Mouse (Mus musculus) stomach, postnatal 0 days (tissue): ENCODE measurements around the gene Hpse2. TPM values are rescaled to one million over a fixed set of nuclear protein-coding genes. Genes with fewer than 3 reads are reported as not detected.

ENCODE experiments used
- ATAC-seq: fragments of 200-750 bp; cut with Nextera tagmentation; 2 replicates; pipeline ENCODE4 v1.8.0; 2017; ENCODE audit not compliant: low FRiP score, low TSS enrichment
- DNase-seq: peaks from one replicate; pipeline ENCODE4 v3.0.0-alpha.2; 2016; ENCODE audit warnings: low spot score
- H3K27ac ChIP-seq: fragments of 300-500 bp; sonication (generic); replicated peaks from 2 replicates; pipeline ENCODE4 v1.5.1; 2014; ENCODE audit warnings: mild to moderate bottlenecking, control low read depth
- H3K27me3 ChIP-seq: fragments of 300-500 bp; sonication (generic); 2 replicates; pipeline ENCODE4 v1.6.1; 2014; ENCODE audit warnings: low read length; ENCODE audit not compliant: control insufficient read depth, insufficient read depth
- H3K36me3 ChIP-seq: fragments of 300-500 bp; sonication (generic); 2 replicates; pipeline ENCODE4 v1.6.1; 2014; ENCODE audit warnings: low read length, mixed read lengths; ENCODE audit not compliant: control insufficient read depth, insufficient read depth
- H3K4me1 ChIP-seq: fragments of 300-500 bp; sonication (generic); replicated peaks from 2 replicates; pipeline ENCODE4 v1.6.1; 2014; ENCODE audit warnings: antibody characterized with exemption; ENCODE audit not compliant: control insufficient read depth, insufficient read depth
- H3K4me2 ChIP-seq: fragments of 300-500 bp; sonication (generic); replicated peaks from 2 replicates; pipeline ENCODE4 v1.6.1; 2014; ENCODE audit warnings: low read depth, mild to moderate bottlenecking, control low read depth, moderate library complexity
- H3K4me3 ChIP-seq: fragments of 300-500 bp; sonication (generic); 2 replicates; pipeline ENCODE4 v1.5.1; 2014; ENCODE audit warnings: low read depth, low read length, control low read depth
- H3K9ac ChIP-seq: fragments of 300-500 bp; sonication (generic); 2 replicates; pipeline ENCODE4 v1.6.1; 2014; ENCODE audit warnings: mild to moderate bottlenecking, low read length, control low read depth, mixed read lengths
- H3K9me3 ChIP-seq: fragments of 300-500 bp; sonication (generic); 2 replicates; pipeline ENCODE4 v1.6.1; 2016; ENCODE audit warnings: low read length; ENCODE audit not compliant: control insufficient read depth
- CTCF ChIP-seq: IDR thresholded peaks from 2 replicates; pipeline ENCODE4 v1.5.1; 2016; ENCODE audit warnings: antibody characterized with exemption, low read depth, mild to moderate bottlenecking, moderate library complexity
- EP300 ChIP-seq: optimal IDR thresholded peaks from 2 replicates; pipeline ENCODE3; 2016; ENCODE audit warnings: antibody characterized with exemption
- WGBS: fragments of 180-500 bp; shearing (Covaris S2); extraction: QIAGEN DNeasy Blood & Tissue Kit; methylation state at CpG from one replicate; pipeline ENCODE4 v1.1.7; 2014; 5-methylcytosine and 5-hydroxymethylcytosine counted together
- polyA plus RNA-seq: library from polyadenylated mRNA; unstranded; fragments of >200 nt; fragmentation: Nextera tagmentation; extraction: Ambion mirVana; gene quantifications from 2 replicates; pipeline ENCODE4 v1.2.1, GENCODE M21; 2015

Gene Hpse2
- polyA plus RNA-seq, 1 experiment from 2014 or later = 1.3 TPM

DNA sequence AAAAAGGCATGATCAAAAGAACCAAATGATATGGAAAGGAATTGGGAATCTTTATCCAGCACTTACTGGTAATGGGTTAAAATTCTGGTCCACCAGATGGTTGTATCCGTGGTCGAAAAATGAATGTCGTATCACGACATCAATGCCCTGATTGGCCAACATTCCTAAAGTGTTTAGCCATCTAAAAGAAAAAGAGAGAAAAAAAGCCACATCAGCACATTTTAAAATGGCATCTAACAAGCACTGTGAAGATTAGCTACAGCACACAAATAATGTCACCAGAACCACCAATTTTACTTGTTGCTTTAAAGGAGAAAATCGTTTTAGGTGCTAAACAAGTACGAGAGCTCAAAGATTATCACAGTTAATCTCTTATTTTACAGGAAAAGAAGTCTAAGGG, 479.6 kb downstream of the Hpse2 start:
- 77% methylated on average over 6 of the region's 6 CpGs for WGBS
- Histone ChIP-seq H3K9me3 (no peaks in the 10 kb centered on the region), H3K36me3 (no peaks in the 10 kb centered on the region), H3K9ac (no peak overlapping the region), H3K27ac (no peak overlapping the region), H3K27me3 (no peaks in the 10 kb centered on the region), H3K4me1 (no peaks in the 10 kb centered on the region), H3K4me3 (no peak overlapping the region), H3K4me2 (no peak overlapping the region)
- ATAC-seq = no peak
- no peak for DNase-seq
- TF ChIP-seq EP300 = no peak
- no peak for TF ChIP-seq CTCF

DNA sequence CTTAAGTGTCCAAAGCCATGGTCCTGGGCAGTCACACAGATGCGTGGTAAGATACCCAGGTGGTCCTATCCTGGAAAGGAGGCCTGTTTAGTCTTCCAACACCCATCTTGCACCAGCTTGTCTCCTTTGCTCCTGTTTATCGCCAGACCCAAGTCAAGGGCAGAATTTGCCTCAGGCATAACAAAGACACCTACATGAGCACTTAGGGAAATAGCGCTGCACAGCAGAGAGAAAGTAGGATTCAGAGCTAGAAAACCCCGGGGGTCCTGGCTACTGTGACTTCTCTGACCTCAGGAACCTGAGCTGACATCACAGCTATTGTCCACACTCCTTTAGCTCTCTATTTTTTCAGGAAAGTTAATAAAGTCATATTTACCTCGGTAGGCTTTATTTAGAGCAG, 481.8 kb downstream of the Hpse2 start:
- no peak for DNase-seq
- ATAC-seq = no peak
- no peaks in the 10 kb centered on the region for H3K36me3 ChIP-seq
- TF ChIP-seq CTCF (no peak), EP300 (no peak)
- no peaks in the 10 kb centered on the region for H3K27me3 ChIP-seq
- no peak overlapping the region for H3K9ac ChIP-seq
- WGBS = 85% methylated on average over 5 of the region's 5 CpGs
- no peaks in the 10 kb centered on the region for H3K9me3 ChIP-seq
- no peak overlapping the region for H3K4me2 ChIP-seq
- no peak overlapping the region for H3K4me3 ChIP-seq
- no peak overlapping the region for H3K27ac ChIP-seq
- no peaks in the 10 kb centered on the region for H3K4me1 ChIP-seq

DNA sequence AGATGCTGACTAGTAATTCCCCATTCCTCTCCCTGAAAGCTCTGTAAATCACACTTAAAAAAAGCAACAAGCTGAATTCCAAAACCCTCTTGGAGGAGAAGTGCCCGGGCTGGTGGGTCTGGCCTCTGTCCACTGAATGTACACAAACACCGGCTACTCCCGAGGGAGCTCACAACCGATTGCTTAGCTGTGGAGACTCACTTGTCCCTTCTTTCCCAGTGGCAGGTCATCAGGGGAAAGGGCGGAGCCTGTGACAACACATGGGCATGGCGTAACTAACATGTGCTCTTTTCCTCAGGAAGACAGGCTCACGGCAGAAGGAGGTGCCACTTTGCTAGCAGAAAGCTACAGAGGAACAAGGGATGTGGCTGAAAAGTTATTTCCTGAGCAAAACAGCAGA, 483.4 kb downstream of the Hpse2 start:
- Histone ChIP-seq H3K9me3 (no peaks in the 10 kb centered on the region), H3K9ac (no peak overlapping the region), H3K4me3 (no peak overlapping the region), H3K4me2 (no peak overlapping the region), H3K4me1 (no peaks in the 10 kb centered on the region), H3K36me3 (no peaks in the 10 kb centered on the region), H3K27ac (no peak overlapping the region), H3K27me3 (no peaks in the 10 kb centered on the region)
- 28% methylated on average over 7 of the region's 7 CpGs for WGBS
- ATAC-seq (0 out of 2 replicates have a peak, but pooled peaks have one; percentile 42), DNase-seq (peak; percentile 16)
- no peak for TF ChIP-seq CTCF
- TF ChIP-seq EP300 = no peak

GRCm38 (mm10) chr19:42904240-42904639, 483.9 kb downstream of the Hpse2 start:
- ATAC-seq = no peak
- no peak overlapping the region for H3K9ac ChIP-seq
- 67% methylated on average over 4 of the region's 4 CpGs for WGBS

GRCm38 (mm10) chr19:42903840-42904239, 484.3 kb downstream of the Hpse2 start:
- ATAC-seq (no peak), DNase-seq (no peak)
- Histone ChIP-seq H3K27ac (no peak overlapping the region), H3K4me1 (no peaks in the 10 kb centered on the region), H3K27me3 (no peaks in the 10 kb centered on the region), H3K4me2 (no peak overlapping the region), H3K4me3 (no peak overlapping the region), H3K9me3 (no peaks in the 10 kb centered on the region), H3K9ac (no peak overlapping the region), H3K36me3 (no peaks in the 10 kb centered on the region)
- WGBS = 87% methylated on average over 6 of the region's 6 CpGs
- no peak for TF ChIP-seq EP300
- TF ChIP-seq CTCF = no peak

More at GRCm38 (mm10) chr19:42904240-42904639, 483.9 kb downstream of the Hpse2 start:
- H3K4me3 ChIP-seq = no peak overlapping the region
- H3K36me3 ChIP-seq = no peaks in the 10 kb centered on the region
- DNase-seq = no peak
- no peak for TF ChIP-seq EP300
- TF ChIP-seq CTCF = no peak
- no peaks in the 10 kb centered on the region for H3K27me3 ChIP-seq
- no peaks in the 10 kb centered on the region for H3K4me1 ChIP-seq
- H3K4me2 ChIP-seq = no peak overlapping the region
- no peak overlapping the region for H3K27ac ChIP-seq
- H3K9me3 ChIP-seq = no peaks in the 10 kb centered on the region

GRCm38 (mm10) chr19:42902410-42903021, 485.6 kb downstream of the Hpse2 start:
- Histone ChIP-seq H3K4me1 (no peaks in the 10 kb centered on the region), H3K4me3 (no peak overlapping the region), H3K27ac (no peak overlapping the region), H3K27me3 (no peaks in the 10 kb centered on the region), H3K4me2 (no peak overlapping the region), H3K9me3 (no peaks in the 10 kb centered on the region), H3K9ac (no peak overlapping the region), H3K36me3 (no peaks in the 10 kb centered on the region)
- DNase-seq = no peak
- WGBS = 68% methylated on average over 6 of the region's 6 CpGs
- TF ChIP-seq CTCF = no peak
- no peak for TF ChIP-seq EP300
- no peak for ATAC-seq
